Mouse (Mus musculus): ENCODE data around the gene Inpp5b.

GRCm38 (mm10) chr4:124810056-124810455, 68.4 kb downstream of the Inpp5b start:
- TF ChIP-seq CTCF (IDR thresholded peaks at IDR 0.05; ENCODE audit: low read depth, low read length) (no peak), GATA2 (IDR thresholded peaks at IDR 0.05; ENCODE audit: borderline replicate concordance, low read depth, low read length) (no peak), POLR2AphosphoS5 (IDR thresholded peaks at IDR 0.05; ENCODE audit: insufficient replicate concordance, low read depth, low read length) (no peak), GATA1 (IDR thresholded peaks at IDR 0.05; ENCODE audit: borderline replicate concordance, low read length) (no peak)
